Mouse (Mus musculus) heart, adult 2 months (tissue): ENCODE data around the gene Mkrn1.

ENCODE experiments used
- EP300 ChIP-seq: fragments of 200-500 bp; IDR thresholded peaks from 2 replicates; pipeline ENCODE4 v1.6.1; 2011; ENCODE audit warnings: low read depth, low read length, control low read depth; ENCODE audit not compliant: insufficient read depth
- POLR2A ChIP-seq: fragments of 200-500 bp; IDR thresholded peaks from 2 replicates; pipeline ENCODE4 v1.6.1; 2011; ENCODE audit warnings: mild to moderate bottlenecking, low read depth, low read length, control low read depth; ENCODE audit not compliant: insufficient read depth

DNA sequence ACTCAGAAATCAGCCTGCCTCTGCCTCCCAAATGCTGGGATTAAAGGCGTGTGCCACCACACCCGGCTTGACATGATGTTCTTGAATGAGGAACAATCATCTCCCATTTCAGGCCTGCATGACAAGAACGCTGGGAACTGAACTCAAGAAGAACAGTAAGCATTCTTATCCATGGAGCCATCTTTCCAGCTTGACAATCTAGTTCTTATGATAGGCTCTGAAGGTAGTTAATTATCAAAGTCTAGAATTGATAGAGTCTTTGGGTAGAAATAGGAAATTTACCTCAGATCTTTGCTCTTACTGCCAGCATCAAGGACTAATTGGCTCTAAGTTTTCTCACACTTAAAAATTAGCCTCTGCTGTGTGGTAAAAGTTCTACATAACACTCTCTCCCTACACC lies 40.0 kb downstream of the Mkrn1 start:
- TF ChIP-seq EP300 (no peak), POLR2A (no peak)
